Mouse (Mus musculus) yolk sac, embryonic 10.5 days (tissue): Measurements from ENCODE around the gene Begain.
A peak's percentile ranks its signal among the peaks of the same experiment; 100 is the strongest.

Source experiments
- DNase-seq: peaks from one replicate; pipeline ENCODE4 v3.0.0-alpha.2; 2017; ENCODE audit warnings: low spot score

The Begain gene

DNA sequence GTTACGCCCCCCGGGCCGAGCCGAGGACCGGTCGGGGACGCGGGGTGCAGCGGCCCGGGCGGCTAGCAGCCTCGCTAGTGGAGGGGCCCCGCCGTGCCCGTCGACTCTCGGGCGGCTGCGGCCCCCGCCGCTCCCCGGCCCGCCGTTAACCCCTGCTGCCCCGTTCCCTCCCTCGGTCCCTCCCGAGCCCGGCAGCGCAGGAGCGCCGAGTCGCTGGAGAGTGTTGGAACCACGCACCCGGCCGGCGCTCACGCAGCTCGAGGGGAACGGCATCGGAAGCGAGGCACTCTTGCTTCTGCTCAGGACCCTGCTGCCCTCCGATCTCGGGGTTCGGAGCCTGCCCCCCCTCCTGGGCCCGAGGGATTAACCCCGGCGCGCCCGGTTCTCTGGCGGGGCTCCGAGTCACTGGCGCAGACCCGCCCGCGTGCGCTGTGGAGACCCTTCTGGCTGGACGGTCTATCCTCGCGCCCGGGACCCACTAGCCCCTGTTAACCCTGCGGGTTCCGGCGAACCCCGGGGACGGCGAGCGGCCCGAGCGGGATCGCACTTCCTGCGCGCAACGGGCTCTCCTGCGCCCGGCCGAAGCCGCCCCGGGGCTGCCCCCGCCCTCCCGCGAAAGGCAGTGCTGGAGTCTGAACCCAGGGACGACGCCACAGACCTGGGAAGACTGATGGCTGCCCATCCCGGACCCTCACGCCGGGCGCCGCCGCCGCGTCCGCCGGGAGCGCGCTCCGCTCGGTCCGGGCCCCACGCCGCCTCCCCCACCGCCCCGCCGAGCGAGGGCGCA lies 14.8 kb downstream of the Begain start:
- no peak for DNase-seq

DNA sequence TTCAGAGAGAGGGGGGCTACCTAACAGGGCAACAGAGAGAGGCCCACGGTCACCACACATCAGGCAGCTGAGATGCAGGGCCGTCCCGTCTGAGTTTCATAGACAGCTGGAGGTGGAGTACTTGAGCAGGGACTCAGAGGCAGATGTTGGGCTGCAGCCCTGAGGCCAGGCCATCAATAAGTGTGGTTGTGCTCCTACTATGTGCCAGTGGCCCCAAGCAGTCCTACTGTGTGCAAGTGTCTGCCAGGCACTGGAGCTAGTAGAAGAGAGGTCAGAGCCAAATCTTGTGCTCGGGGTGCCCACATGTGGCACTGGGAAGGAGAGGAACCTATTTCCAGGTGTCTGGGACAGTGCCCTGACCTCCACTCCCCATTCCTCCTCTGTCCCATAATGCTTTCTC lies 18.1 kb downstream of the Begain start:
- no peak for DNase-seq

DNA sequence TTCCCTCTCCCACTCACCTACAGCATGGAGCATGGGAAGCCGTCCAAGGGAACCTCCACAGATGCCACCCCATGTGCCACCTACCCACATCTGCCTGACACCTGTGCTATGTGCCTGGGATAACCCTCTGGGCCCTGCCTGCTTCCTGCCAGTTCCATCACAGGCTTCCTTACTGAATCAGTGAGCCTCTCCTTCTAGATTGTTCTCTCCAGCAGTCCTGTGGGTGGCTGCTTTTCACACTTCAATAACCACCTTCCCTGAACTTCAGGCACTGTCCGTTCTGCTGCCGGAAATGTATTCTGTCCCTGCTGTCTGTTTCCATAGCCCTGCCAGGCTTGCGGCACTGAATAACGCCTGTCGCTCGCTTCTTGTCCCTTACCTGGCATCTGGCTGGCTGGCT lies 22.4 kb downstream of the Begain start:
- DNase-seq: no peak

DNA sequence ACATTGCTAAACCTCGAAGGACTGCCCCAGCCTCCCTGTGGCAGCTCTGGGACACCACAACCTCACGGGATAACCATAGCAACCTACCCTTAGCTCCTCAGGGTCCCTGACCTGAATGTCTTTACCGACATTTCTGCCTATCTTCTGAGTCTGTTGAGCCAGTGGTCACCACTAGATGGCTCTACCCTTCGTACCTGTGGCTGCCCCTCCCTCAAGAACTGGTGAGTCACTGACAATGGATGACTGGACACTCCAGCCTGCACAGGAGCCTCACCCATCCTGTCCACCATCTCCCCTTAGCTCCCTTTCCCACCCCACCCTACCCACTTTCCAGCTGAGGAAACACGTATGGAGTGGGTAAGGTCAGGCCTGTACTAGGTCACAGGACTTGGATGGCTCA lies 23.5 kb downstream of the Begain start:
- no peak for DNase-seq

DNA sequence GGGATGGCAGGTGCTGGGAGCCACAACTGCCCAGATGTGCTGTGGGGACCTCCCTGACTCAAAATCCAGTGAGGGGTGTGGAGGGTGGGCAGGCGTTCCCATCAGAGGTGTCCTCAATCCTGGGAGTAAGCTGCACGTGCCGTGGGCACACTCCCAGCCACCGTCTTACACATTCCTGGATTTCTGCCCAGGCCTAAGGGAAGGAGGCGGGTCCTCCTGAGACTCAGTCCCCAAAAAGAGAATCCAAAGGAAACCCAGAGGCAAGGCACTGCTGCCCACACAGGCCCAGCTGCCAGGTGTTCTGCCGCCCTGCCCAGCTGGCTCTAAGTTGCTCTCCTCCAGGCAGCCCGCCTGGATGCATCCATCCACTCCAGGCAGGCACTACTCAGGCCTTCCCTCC lies 28.7 kb downstream of the Begain start:
- DNase-seq: no peak

DNA sequence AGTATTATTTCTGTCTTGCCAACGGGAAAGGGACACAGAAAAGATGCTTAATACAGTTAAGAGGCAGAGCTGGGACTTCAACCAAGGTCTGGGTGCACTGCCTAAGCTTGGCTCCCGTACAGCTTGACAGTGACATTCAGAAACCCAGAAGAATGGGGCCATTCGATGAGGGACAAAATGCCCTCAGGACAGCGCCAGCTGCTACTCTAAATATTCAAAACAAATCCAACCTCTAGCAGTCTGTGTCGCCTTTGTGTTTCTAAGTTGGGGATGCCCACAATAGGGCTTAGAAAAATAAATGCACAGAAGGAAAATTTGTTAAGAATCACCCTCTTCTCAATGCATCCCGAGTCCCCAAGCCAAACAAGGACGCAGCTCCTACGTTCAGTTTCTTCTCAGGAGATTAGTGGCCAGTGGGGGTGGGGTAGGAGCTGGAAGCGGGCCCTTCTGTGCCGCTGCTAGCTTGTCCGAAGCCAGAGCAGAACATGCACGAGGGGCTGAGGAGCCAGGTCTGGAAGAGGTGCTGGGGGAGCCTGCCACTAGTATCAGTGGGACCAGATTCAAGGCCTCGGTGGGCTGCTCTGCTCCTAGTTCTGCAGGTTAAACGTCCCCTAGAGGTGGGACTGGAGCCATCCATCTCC lies 29.7 kb downstream of the Begain start:
- DNase-seq: no peak

DNA sequence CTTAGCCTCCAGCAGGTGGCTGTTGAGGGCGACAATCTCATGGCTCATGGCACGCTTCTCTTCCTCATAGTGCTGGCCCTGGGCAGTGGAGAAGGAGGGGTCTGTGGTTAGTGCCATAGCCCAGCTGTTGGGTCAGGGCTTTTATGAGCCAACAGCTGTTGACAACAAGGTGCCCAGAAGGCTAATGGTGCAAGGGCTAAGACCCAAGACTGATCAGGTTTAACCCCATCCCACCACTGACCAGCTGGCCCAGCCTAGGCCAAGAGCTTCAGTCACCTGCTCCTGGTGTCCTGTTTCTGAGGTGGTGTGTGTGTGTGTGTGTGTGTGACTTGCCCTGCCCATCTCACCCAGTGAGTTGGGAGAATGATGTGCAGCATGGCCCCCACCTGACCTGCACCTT lies 31.0 kb downstream of the Begain start:
- no peak for DNase-seq

DNA sequence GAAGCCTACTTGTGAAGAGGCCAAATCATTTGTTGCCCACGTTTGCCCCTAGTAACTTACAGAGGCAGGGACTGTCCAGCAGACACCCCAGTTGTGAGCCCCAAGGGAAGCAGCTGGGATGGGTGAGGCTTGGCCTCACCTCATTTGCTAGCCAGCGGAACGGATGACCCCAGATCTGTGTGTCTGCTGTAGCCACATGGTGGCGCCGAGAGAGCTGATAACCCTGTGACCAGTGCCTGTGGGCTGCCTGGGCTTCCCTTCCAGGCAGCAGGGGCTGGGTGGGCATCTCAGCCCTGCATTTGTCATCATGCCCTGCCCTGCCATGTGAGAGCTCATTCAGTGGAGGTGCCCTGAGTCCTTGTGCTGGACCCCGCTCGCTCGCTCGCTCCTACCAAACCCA lies 44.2 kb downstream of the Begain start:
- DNase-seq: no peak

DNA sequence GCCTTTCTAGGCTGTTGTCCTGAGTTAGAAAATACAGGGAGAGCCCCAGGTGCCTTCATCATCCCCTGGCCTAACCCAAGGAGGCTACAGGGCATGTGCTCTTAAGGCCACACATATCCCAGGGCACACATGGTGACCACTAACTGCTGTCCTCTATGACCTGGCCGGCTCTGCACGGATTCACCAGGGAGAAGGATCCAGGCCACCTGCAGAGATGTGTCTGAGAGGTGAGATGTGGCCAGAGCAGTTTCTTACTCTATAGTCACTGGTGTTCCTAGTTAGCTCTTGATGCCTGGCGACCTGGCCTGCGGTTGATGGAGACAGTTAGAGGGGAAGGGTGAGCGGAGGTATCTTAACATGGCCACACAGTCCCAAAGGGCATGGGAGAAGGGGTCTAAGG lies 45.1 kb downstream of the Begain start:
- no peak for DNase-seq

DNA sequence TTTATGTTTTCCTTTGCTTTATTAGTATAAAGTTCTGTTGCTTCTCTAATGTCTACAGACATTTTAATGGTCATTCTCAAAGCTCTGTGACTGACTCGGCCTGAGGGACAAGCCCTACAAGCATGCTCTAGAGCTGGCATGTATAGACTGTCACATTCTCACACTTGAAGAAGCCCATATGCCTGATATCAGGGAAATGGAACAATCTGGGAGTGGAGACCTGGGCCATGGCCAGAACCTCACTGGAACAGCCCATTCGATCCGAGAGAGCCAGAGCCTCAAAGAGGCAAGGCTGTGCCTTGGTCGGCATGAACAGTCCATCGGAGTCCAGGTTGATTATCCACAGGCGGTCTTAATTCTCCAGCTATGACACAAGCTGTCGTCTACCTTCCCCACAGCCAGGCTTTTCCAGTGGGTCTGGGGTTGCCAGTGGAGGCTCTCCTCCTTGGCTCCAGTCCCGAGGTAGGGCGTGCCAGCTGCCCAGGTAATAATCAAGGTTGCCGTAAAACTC lies 45.8 kb downstream of the Begain start:
- no peak for DNase-seq

DNA sequence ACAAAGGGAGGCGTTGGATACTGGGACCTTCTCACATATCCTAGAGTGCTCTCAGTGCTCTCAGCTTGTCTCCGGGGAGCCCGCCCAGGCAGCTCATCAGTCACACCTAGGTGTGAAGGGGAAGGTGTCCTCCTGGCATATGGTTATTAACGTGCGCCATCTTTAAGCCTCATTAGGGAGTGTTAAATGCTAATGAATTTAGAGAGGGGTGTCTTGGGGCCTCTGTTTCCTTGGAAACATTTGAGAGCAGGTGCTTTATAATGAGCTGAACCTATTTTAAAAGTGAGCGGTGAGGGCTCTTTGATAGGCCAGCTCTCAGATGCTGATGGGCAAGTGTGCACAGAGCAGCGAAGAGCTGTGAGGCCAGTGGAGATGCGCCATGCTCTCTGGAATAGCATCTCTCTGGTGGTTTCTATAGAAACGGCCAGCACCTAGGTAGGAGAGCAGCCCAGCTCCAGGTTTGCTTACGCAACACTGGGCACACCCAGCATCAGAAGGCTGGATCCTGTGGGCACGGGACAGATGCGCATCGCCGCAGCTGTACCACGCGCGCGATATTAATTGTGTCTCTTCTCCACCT lies 57.9 kb downstream of the Begain start:
- no peak for DNase-seq

DNA sequence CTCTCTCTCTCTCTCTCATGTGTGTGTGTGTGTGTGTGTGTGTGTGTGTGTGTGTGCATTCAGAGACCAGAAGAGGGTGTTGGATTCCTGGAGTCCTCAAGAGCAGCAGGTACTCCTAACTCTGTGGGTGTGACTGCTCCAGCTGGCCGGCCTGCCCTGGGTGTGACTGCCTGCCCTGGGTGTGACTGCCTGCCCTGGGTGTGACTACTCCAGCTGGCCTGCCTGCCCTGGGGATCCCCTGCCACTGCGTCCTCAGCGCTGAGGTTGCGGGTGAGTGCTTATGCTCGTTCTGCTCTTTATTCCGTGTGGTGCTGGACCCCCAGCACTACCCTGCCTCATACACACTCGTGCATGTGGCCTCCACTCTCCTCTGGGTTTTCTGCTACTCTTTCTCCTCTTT lies 65.0 kb downstream of the Begain start:
- no peak for DNase-seq

DNA sequence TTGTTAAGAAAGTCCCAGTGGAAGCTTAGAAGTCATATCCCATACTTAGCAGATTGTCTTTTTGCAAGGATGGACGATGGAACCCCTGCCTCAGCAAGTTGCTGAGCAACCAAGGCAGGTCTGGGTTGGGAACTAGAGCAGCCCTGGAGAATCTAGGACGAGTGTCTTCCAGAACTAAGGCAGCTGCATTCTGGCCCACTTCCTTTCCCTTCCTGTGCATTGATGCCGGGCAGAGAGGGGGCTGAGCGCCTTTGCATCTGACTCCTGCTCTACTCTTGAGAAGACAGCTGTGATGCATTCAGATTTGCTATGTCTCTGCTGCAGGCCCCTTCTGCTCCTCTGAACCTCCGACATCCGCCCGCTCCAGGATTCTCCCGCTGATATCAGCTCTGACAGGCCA lies 70.8 kb downstream of the Begain start:
- DNase-seq: no peak

DNA sequence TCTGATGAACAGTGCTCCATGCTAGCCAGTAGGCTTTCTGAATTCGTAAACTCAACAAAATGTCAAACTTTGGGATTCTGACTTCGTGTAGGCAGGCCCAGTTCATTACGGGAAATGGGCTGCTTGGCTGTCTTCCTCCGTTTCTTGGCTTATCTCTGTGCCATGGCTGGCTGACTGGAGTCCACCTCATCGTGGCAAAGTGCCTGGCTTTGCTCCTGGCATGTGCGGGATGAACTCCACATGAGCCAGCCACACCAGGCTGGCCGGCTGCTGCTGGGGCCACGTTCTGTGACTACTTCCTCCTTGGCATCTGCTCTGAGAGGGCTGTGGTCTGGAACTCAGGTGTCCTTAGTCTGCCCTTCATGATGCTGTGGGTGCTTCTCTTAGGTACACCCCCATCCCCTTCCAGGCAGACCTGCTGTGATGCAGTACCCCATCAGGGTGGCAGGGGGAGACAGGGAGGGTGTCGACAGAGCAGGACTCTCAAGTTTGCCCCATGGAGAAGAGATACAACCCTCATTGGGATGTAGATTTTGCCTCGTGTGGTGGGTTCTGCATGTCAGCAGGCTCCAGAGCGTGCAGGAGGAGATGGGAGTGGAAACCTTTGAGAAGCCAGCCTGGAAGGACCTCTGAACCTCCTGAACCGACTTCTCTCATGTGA lies 71.9 kb downstream of the Begain start:
- DNase-seq: no peak

DNA sequence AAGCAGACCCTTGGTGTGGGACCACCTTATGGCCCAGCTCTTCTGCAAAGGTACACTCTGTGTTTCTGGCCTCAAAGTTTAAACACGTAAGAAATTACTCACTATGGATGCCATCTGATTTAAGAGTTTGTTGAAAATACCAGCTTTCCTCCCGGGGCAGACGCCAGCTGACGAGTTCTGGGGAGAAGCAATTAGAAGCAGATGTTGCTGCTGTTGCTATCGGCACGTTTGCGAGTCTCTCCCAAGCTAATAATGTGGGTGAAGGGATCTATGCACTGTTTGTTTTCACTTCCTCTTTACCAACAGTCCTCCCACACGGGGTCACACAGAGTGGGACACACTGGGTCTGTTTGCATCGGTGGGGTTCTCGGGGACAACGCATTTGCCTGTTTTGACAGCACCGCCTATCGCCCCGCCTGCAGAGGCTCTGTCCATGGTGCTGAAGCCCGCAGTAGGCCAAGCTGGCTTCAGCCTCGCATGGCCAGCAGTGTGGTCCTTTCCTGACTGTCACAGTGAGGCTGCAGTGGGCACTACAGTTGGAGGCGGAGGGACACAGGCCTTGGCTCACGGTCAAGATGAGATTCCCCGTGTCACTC lies 73.5 kb downstream of the Begain start:
- DNase-seq: peak; percentile 73

DNA sequence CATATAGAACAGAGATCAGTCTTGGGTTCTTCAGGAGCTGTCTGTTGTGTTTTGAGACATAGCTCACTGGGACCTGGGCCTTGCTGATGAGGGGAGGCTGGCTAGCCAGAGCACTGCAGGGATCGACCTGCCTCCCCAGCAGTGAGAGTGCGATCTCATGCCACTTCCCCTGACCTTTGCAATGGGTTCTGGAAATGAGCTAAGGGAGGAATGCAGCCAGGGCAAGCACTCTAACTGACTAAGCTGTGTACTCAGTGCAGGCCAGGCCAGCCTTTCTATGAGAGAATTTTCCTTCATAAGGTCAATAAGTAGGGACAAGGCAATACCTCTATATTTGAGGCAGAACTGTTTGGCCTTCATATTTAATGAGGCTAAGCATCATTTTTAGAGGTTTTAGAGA lies 75.0 kb downstream of the Begain start:
- no peak for DNase-seq

DNA sequence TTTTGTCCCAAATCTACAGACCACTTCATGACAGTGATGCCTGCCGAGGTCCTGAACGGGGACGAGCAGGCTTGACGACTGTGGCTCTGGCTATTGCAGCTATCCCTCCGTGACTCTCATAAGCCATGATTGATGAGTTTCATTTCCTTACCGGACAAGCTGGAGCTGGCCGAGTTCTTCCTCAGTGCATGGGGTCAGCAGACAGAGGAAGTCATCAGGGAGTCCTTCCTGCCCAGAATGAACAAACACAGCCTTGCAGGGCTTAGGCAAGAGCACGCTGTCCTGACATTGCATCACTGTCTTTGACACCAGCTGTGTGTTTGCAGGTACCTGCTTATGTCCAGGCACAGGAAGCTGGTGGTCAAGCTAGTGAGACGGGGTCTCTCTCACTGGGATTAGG lies 77.6 kb downstream of the Begain start:
- DNase-seq: peak; percentile 6

DNA sequence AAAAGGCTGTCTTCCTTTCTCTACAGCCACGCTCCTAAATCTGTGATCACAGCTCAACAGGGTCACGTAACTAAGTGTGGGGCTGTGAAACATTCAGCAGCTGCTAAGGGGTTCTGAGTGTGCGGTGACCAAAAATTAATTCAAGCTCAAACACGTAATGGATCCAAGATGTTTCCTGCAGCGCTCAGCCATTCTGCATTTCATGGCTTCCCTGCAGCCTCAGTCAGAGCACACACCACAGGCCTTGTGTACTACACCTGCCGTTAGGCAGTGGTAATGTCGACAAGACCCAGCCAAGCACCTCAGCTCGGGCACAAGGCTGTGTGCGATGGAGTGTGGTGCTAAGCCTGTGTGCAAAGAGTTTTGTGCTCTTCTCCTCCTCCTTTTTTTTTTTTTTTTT lies 80.6 kb downstream of the Begain start:
- no peak for DNase-seq

DNA sequence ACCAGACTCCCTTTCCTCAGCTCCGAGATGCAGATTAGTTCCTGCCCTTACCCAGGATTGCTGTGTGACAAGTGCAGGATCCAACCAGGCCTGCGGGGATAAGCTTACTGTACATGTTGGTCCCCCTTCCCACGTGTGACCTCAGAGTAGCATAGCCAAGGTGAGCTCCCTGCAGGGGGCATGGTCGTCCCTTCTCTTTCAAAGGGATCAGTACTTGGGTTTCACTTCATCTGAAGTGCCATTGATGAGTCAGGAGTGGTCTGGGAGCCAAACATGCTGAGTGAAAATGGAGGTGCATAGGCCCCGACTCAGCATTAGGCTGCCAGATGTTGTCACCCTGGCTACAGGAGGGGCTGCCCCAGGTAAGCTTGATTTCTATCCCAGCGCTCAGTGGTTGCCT lies 83.0 kb downstream of the Begain start:
- DNase-seq: no peak

DNA sequence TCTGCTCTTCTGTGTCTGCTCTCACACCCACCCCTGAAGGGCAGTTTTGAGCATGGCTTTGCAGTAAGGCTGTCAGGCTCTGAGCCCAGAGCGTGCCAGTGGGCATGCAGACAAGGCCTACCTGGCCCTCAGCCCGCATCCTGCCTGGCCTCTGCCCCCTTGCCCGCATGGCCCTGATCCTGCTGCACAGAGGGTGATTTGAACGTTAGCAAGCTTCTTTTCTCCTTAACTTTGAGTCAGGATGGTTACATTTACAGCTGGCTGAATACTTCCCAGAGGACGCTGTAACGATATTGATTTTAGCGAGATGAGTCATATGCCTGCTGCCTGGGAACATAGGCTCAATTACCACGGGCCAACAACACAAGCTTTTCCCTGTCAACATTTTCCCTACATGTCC lies 83.5 kb downstream of the Begain start:
- no peak for DNase-seq

DNA sequence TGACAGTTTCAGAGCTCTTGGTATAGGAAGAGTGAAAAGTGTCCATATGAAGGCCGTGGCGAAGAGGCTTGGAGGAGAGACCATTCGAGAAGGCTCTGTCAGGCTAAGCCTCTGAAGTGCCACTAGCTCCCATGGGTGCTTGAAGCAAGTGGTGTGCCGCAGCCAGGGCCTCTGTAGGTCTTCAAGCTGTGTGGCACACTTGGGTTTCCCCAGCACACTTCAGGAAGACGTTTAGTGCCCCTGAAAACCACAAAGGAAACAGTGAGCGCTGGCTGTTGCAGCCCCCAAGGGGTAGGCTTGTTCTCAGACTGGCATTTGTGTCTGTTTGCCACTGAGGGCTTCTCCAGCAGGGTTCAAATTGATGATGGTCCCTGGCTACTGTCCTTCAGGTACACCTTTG lies 84.5 kb downstream of the Begain start:
- DNase-seq: no peak

DNA sequence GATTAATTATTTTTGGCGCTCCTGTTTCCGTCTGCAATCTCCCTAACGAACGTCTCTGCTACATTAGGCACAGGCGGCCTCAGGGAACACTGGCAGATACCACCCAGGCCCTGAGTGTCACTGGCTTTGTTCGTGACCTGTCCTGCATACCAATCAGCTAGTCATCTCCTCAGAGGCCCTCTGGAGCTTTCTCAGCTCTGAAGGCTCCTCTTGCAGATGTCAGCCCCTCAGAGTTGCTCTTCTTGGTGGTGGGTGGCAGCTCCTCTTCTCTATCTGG lies 85.4 kb downstream of the Begain start:
- DNase-seq: no peak
